Mouse (Mus musculus) mouse trophoblast stem cell (cell line): ENCODE results near the gene Cd9.

ENCODE experiments used
- in situ Hi-C, 2 experiments: fragments of 300-500 bp; cut with MseI, MboI; formaldehyde crosslinking; loops; 2 replicates in 1 of 2; 3 replicates in 1 of 2; pipeline ENCODE4 v1.15.1; 2025

Cd9 gene

GRCm38 (mm10) chr6:125410995-125411547 is 83.5 kb downstream of the Cd9 start:
- in situ Hi-C loops: no loop called here

- in situ Hi-C loops: no loop called here
Observed at GRCm38 (mm10) chr6:125410551-125410950, 84.0 kb downstream of the Cd9 start.
